Mouse (Mus musculus) spleen, postnatal 10 days (tissue): Measurements from ENCODE around the gene Gtsf1.

Source experiments
- DNase-seq, 2 experiments: peaks; one replicate each; pipeline ENCODE4 v3.0.0; 2021 to 2022; ENCODE audit warnings: low spot score in 2 of 2

Gene Gtsf1

DNA sequence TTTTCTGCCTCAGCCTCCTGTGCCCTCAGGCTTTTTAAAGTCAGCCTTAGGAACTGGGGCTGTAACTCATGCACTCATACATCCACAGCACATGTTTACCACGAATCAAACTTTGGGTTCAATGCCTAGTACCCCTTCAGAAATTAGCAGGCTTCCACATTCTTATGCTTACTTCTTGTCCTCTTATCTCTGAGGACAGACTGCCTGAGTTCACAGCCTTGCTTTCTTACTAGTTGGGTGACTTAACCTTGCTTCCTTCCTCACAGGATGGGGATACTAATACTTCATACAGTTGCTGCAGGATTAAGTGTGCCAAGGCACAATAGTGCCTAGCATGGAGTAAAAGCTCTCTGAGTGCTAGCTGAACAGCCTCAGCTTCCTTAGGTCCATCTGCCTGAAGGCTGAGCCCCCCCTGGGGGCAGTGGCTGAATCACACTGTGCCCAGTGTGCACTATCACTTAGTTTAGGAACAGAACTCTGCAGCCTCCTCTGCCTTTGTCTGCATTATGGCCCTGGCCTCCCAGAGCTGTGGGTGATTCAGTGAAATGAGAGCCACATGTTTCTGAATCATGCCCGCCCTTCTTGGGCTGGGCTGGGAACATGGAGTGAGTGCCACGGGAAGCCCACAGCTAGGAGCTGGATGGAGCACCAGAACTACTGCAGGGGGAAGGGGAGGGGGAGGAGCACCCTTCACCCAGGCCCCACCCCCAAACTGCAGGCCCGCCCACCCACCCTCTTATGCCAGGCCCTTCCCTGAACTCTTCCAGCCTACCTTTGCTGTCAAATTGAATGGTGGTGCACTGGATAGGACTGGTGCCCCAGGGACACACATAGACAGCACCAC lies 71.8 kb downstream of the Gtsf1 start:
- no peak for DNase-seq

- no peak for DNase-seq
Measured at GRCm38 (mm10) chr15:103357817-103358216, 72.5 kb downstream of the Gtsf1 start.

GRCm38 (mm10) chr15:103356130-103356529 lies 74.1 kb downstream of the Gtsf1 start:
- DNase-seq: no peak

GRCm38 (mm10) chr15:103355420-103355819 lies 74.8 kb downstream of the Gtsf1 start:
- DNase-seq: no peak

GRCm38 (mm10) chr15:103354690-103355089 lies 75.6 kb downstream of the Gtsf1 start:
- no peak for DNase-seq

DNA sequence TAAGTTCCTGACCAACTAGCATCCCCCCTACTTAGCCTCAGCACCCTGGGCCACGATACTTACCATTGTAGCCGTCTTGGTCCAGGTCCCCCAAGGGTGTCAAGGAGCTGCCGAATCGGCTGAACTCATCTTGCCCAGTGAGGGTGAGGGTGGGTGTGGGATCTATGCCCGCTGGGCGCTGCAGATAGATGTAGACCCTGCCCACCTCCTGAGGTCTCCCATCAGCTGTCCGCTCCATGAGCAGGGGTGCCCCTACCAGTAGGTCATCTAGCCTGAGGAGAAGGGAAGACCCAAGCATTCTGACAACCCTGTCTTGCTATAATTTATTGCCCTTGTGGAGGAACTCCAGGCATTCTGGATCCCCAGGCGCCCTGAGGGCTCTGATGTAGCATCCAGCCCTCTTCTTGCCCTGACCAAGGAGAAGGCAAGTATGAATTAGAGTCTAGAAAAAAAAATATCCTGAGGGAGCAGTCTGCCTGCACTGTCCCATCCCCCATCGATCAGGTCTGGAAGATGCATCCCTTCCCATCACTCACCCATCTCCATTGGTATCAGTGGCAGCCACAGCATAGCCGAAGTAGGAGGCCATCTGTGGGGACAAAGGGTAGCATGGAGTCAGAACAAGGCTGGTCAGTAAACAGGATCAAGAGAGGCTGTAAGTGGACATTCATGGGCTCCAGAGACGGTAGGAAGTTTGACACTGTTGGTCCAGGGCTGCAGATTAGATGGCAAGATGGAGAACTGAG lies 76.6 kb downstream of the Gtsf1 start:
- DNase-seq: no peak

GRCm38 (mm10) chr15:103352856-103353255 lies 77.4 kb downstream of the Gtsf1 start:
- peak in 1 of 2 experiments; percentile 71 for DNase-seq
